Mouse (Mus musculus) kidney, postnatal 25 days (tissue): ENCODE data around the gene L1cam.

ENCODE experiments used
- DNase-seq, 2 experiments: peaks; one replicate each; pipeline ENCODE4 v3.0.0; 2021; ENCODE audit warnings: mixed read lengths in 2 of 2

The L1cam gene

DNA sequence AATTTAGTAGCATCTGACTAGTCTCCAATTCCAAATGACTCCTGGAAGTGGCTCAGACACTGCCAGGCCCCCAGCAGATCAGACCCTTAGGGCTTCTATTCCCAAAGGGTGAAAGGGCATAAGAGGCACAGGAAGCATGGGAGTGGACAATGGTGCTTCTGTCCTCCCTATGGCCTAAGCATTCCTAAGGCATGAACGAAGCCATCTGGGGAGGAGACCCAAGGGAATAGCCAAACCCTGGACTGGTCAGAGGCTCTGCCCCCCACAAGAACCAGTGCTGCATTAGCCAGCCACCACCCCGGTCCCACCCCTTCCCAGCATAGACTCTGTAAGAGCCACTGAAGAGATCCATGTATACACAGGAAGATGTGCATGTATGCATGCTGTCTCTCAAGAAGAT, 20.0 kb downstream of the L1cam start:
- DNase-seq = no peak

DNA sequence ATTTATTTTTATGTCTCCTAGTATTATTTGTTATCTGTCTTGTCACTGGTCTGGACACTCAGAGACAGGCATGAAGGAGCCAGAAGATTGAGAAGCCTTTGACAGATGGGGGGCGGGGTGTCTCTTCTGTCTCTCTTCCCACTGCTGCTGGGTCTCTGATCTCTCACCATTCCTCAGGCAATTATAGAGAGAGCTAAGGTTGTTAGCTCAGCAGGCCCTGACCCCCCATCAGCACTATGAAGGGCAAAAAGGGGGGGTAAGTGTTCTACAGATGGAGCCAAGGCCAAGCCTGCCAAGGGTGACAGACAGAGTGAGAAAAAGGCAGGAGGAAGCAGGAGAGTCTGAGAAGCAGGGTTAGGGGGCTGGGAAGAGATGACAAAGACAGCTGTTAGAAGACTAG, 23.9 kb downstream of the L1cam start:
- no peak for DNase-seq

DNA sequence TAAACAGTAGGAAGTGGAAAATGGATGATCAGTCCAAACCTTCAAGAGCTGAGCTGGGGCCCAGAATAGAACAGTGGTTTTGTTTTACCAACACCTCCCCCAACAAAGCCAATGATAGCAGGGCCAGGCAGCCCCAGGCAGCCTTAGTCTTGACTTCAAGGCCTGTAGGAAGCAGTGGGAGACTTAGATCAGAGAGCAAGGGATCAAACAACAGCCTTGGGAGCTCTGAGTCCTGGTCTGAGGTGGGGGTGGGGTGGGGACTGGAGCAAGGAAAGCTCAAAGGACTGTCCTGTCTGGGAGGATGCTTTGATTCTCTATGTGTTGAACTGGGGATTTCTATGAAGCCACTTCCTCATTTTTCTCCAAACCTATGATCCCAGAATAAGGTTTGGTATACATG, 24.4 kb downstream of the L1cam start:
- no peak for DNase-seq

DNA sequence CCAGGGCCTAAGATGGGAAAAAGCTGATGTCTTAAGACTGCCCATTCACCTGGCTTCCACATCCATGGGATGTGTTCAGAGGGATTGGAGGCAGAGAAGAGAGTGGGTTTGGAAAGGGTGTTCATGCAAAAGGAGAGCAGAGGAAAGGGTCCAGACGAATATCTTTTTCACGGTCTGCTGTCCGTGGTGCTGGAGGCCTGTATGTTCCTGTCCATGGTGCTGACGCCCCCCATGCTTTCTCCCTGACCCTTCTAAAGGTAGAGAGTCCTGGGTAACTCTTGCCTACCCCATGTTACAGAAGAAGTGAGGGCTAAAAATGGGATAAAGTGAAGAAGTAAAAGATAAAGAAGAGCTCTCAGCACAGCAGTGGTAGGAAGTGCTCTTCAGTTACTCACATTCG, 26.6 kb downstream of the L1cam start:
- peak in 1 of 2 experiments; percentile 32 for DNase-seq

DNA sequence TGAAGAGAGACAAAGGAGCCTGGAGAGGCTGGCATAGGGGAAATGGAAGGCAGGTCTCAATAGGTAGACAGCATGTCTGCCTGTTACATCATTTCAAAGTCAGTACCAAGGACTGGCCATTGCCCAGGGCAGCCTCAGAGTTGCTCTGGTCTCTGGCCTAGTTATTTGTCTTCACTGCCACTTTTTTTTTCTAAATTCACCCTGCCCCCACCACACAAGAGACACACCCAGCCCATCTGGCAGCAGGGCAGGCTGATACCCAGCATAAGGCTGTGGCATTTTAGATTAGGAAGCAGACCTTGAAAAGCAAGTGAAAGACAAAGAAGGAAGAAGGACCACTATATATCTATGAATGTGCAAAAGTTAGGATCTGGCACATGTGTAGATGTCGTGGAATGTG, 28.1 kb downstream of the L1cam start:
- no peak for DNase-seq

DNA sequence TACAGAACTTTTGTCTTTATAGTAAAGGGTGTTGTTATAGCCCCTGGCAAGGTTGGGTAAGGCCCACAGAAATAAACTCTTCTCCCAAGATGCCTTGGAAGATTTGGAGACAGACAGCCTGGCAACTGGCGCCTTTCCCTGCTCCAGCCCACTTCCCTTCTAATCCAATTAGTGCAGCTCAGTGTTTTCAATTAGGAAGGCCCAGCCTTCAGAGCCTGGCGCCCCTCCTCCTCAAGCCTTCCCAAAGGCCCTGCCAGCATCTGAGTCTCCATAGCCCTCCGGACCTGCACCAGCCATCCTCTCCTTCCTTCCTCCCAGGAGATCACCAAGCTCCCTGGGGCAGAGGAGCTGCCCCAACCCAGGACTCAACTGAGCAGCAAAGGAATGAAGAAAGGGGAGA, 28.6 kb downstream of the L1cam start:
- DNase-seq = no peak

DNA sequence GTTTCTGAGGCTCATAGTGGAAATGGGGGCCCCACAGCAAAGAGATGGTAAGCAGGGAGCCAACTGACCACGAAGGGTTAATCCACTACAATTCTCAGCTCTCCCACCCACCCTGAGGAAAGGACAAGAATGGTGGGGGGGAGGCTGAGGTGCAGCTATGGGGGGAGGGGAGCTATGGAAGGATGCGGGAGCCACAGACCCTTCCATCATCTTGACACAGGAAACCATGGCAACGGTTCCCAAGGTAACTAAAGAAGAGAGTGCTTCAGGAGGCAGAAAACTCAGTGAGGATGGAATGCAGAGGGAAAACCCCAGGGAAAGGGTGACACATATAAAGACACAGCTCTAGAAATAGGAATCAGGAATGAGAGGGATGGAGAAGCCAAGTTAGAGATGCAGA, 31.2 kb downstream of the L1cam start:
- DNase-seq = no peak

DNA sequence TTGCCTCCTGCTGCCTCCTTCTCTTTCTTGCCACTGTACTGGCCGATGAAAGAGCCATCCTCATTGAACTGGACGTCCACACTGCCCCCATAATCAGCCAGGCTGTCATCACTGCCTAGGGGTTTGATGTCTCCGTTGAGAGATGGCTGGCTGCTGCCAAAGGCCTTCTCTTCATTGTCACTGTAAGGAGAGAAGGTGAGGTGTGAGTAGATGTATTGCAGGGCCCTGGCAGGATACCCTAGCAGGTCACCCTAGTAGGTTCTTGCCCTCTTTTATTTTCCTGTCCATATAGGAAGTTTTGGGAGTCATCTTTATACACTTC, 40.9 kb downstream of the L1cam start:
- DNase-seq = no peak

DNA sequence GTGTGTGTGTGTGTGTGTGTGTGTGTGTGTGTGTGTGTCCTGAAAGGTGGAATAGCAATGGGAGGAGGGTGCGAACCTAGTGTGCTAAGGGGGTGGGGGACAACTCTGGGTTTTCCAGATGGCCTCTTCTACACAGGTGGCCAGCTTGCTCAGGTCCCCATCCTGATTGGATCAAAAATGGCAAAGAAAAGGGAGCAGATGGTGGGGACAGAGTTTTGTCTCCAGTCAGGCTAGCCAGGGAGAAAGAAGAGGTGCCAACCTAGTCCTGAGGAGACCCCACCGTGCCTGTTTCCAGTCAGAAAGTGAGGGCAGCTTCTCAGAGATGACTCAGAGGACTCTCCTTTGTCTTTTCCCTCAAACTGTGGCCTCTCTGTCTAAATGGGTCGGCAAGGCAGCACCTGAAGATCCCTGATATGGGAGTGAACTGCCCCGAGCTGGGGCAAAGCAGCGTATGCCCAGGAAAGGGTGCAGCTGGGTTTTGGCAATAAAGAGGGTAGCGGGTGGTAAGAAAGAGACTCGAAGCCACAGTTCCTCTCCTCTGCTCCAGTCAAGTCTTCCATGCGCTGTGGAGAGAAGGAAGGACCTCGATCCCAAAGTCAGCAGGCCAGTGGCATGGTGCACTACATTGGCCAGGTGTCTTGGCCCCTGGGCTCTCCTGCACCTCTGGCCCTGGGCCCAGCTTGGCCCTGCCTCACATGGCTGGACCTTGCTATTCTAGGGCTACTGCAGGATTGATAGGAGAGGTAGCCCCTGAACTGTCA, 41.4 kb downstream of the L1cam start:
- DNase-seq = no peak

DNA sequence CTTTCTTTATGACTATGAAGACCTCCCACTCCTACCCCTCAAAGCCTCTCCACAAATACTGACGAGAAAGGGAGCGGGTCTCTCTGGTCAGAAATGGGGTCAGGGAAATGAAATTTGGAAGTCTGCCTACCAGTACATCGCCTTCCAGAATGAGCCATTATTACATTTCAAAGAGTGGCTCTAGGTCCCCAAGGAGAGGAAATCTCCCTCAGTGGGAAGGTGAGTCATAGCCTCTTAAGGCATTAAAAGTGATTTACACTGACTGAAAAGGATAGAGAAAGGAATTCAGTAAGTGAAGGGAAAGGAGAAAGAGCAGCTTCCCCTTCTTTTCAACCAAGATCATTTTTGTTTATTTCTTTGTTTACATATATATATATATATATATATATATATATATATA, 59.2 kb downstream of the L1cam start:
- DNase-seq = no peak

DNA sequence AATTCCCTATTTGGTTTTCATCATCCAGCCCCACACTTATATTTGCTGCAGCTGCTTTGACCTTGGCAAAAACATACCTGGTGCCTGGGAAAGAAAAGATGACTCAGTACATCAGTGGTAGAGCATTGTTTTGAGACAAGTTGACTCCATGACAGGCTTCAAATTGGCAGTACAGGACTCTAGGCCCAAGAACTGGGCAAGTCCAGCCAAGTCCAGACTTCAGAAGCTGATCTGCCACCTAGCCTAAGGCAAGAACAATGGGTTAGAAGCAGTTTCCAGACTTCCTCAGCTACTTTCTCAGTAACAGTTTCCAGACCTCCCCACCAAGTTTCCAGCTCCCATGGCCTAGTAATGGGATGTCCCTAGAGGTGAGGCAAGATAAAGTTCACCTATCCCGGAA, 60.2 kb downstream of the L1cam start:
- DNase-seq = no peak

DNA sequence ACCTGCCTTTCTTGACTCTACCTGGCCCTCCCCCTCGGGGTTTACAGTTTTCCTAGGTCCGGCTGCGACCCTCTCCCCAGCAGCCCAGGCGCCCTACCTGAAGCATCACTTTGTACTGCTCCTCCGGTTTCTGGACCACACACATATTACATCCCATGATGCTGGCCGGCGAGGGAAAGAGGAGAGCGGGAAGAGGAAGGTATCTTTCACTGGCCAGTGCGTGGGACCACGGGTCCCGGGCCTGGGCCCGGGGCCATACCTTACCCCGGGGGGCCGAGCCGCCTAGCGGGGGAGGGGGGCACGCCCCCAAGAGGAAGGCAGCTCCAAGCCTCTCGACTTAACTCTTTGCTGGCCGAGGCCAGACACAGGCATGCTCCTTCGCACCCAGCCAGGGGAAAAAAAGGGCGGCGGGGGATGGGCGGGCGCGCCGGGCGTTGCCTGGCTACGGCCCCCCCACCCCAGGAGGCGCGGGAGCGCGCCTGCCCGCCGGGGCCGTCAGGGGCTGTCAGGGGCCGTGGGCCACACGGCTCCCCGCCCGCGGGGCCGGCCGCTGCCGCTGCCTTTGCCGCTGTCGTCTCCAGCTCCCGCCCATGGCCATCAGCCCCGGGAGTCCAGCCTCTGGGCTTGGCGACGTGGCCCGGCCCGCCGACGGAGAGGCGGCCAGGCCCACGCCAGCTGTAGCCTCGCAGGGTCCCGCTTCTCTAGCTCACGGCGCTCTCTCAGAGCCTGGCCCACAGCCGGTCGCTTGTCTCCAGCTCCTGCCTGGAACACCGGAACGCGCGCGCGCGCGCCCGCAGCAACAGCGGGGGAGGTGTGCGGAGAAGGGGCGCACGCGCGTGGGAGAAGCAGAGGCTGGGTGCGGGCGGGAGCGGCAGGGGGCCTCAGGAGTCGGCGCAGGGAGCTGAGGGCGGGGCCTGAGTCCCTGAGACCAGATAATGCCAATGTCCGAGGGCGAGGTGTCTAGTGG, 71.4 kb downstream of the L1cam start, which contains the start of gene Pdzd4:
Gene Pdzd4, minus strand, starts transcription at position 785 of the 967 bp plus-strand sequence.
- DNase-seq = peak; percentile 48 to 65

DNA sequence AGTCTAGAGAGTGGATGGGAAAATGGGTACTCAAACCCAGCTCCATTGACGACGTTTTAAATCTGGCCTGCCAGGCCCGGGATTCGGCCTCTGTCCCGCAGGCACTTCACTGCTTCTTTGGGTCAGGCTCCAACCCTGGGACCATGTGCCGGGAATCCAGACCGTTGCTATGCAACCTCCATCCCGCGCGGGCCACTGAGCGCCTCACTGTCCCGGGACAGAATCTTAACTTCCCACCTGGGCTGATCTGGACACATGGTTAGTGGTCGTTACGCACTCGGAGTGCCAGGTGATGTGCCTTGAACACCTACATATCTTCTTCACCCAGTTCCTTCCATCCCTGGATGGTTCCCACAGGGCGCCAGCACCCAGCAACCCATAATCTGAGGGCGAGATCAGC, 72.2 kb downstream of the L1cam start:
- DNase-seq = no peak

DNA sequence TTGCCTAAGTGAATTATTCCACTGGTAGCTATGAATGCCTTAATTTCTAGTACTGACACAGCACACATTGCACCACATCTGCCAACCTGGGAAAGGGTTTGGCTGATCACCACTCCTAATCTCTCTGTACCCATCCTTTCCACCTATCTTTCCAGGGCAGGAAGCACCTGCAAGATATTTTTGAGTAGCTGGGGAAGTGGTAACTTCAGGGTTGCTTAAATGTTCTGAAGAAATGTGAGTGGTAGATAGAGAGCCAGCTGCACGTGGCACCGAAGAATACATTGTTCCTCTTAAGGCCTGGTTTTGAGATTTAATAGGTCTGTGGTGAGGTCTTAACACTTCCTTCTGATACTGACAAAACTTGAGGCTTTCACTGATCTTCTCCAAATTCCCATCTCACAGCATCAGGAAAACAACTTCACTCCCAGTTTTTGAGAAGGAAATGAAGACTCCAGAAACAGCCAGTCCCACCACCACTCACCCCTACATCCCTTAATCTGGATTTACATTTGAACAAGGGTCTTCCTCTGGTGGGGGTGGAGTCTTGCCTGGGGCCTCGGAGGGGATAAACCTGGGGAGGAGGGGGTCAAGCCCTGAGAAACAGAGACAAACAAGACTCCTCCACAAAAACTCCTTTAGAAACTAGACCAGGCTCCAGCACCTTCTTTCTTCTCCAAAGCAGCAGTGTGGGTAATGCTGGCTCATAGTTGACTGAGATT, 79.2 kb downstream of the L1cam start:
- DNase-seq = no peak

DNA sequence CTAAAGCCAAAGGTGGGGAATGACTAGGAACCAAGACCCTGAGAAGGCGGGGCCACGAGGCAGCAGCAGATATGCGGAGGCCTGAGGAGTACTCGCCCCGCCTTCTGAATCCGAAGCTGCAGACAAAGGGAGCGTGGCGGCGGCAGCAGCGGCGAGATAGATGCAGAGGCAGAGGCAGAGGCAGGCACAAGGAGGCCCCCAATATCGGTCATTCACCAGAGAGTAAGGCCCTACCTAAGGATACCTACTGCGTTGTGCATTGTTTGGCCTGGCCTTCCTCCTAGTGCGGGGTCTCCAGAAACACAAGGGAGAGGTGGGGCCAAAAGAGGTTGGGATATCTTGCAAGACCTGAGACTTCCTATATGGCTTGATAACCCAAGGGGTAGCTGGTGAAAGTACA, 80.8 kb downstream of the L1cam start:
- DNase-seq = no peak

DNA sequence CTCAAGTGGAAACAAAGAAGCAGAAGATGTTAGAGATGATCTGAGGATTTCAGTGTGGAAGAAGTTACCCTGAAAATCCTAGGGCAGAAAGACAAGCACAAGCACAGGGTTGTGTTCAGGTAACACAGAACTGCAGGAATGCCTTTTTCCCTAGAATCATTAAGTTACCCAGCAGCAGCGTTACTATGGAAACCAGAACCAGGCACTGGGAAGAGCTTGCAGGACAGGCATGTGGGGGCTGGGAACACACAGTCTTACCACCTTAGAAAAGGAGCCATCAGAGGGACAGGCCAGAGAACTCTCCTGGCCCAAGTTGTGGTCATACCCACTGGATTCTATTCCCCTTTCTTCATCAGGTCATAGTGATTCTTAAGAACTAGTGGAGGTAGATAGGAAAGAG, 90.1 kb downstream of the L1cam start:
- DNase-seq = no peak
